Mouse (Mus musculus) erythroblast, adult 5-6 weeks (primary cell): ENCODE measurements around the gene Nrd1. TPM values are rescaled to one million over a fixed set of nuclear protein-coding genes. Genes with fewer than 3 reads are reported as not detected.

ENCODE experiments used
- ATAC-seq: replicated peaks from 2 replicates; pipeline ENCODE4 v1.8.0; 2016; ENCODE audit warnings: moderate number of reproducible peaks, mild to moderate bottlenecking, moderate TSS enrichment, inconsistent platforms; ENCODE audit not compliant: poor library complexity, low FRiP score, severe bottlenecking
- total RNA-seq, 2 experiments: library from RNA; stranded (forward) in 1 of 2; stranded (reverse) in 1 of 2; fragments of 150-400 nt in 1 of 2; fragments of 200-764, 138-1000 nt in 1 of 2; gene quantifications; 2 replicates each; pipeline versions ENCODE4 v1.2.3 to v1.2.4; 2015 to 2017; ENCODE audit warnings: low replicate concordance in 2 of 2

Nrd1 gene
- total RNA-seq, 2 experiments from 2014 or later = 182 to 191 TPM

- no peak for ATAC-seq
These were observed 88.7 kb downstream of the Nrd1 start for GRCm38 (mm10) chr4:109089171-109089570.

GRCm38 (mm10) chr4:109089999-109090398 is 89.5 kb downstream of the Nrd1 start:
- ATAC-seq = peak; percentile 57

- ATAC-seq = no peak
These were observed 90.9 kb downstream of the Nrd1 start for GRCm38 (mm10) chr4:109091241-109091777.

- ATAC-seq = no peak
These were observed 91.9 kb downstream of the Nrd1 start for GRCm38 (mm10) chr4:109092344-109092743.

- no peak for ATAC-seq
These were observed 93.8 kb downstream of the Nrd1 start for GRCm38 (mm10) chr4:109094269-109094668.

- no peak for ATAC-seq
These were observed 98.4 kb downstream of the Nrd1 start for GRCm38 (mm10) chr4:109098861-109099260.

- ATAC-seq = no peak
These were observed 102.1 kb downstream of the Nrd1 start for GRCm38 (mm10) chr4:109102574-109102973.

GRCm38 (mm10) chr4:109103145-109103883 is 102.9 kb downstream of the Nrd1 start:
- no peak for ATAC-seq

GRCm38 (mm10) chr4:109105254-109105653 is 104.8 kb downstream of the Nrd1 start:
- no peak for ATAC-seq

- ATAC-seq = no peak
These were observed 105.6 kb downstream of the Nrd1 start for GRCm38 (mm10) chr4:109106034-109106433.

- ATAC-seq = no peak
These were observed 106.1 kb downstream of the Nrd1 start for GRCm38 (mm10) chr4:109106594-109106993.

GRCm38 (mm10) chr4:109109012-109109411 is 108.6 kb downstream of the Nrd1 start:
- no peak for ATAC-seq

- no peak for ATAC-seq
These were observed 109.2 kb downstream of the Nrd1 start for GRCm38 (mm10) chr4:109109686-109110085.

GRCm38 (mm10) chr4:109110978-109111377 is 110.5 kb downstream of the Nrd1 start:
- ATAC-seq = no peak

Other genes with a start within 250 kb of the Nrd1 start
- gene Zfyve9, start 219.9 kb upstream of the Nrd1 start, total RNA-seq (2015; ENCODE audit: low replicate concordance) = 1.3 TPM in 1 of 2 replicates, not detected in the other
- gene Zfyve9, start 219.9 kb upstream of the Nrd1 start, total RNA-seq (2017; ENCODE audit: low replicate concordance) = 1.7 and 1.8 TPM in 2 replicates
- 17.1 and 21.7 TPM in 2 replicates for gene Btf3l4, start 167.0 kb upstream of the Nrd1 start, total RNA-seq (2015; ENCODE audit: low replicate concordance)
- 12.0 and 18.3 TPM in 2 replicates for gene Btf3l4, start 167.0 kb upstream of the Nrd1 start, total RNA-seq (2017; ENCODE audit: low replicate concordance)
- 11.5 and 11.9 TPM in 2 replicates for gene Txndc12, start 166.1 kb upstream of the Nrd1 start, total RNA-seq (2015; ENCODE audit: low replicate concordance)
- gene Txndc12, start 166.1 kb upstream of the Nrd1 start, total RNA-seq (2017; ENCODE audit: low replicate concordance) = 9.5 and 14.5 TPM in 2 replicates
- 2.1 and 12.7 TPM in 2 replicates for gene Kti12, start 152.9 kb upstream of the Nrd1 start, total RNA-seq (2015; ENCODE audit: low replicate concordance)
- 2.6 and 2.8 TPM in 2 replicates for gene Kti12, start 152.9 kb upstream of the Nrd1 start, total RNA-seq (2017; ENCODE audit: low replicate concordance)
- not detected in 2 replicates for gene A730015C16Rik, start 152.0 kb upstream of the Nrd1 start, total RNA-seq (2015; ENCODE audit: low replicate concordance)
- gene A730015C16Rik, start 152.0 kb upstream of the Nrd1 start, total RNA-seq (2017; ENCODE audit: low replicate concordance) = not detected in 2 replicates
- not detected in 2 replicates for gene Rab3b, start 121.6 kb upstream of the Nrd1 start, total RNA-seq (2015; ENCODE audit: low replicate concordance)
- not detected in 2 replicates for gene Rab3b, start 121.6 kb upstream of the Nrd1 start, total RNA-seq (2017; ENCODE audit: low replicate concordance)
- 54.8 and 76.5 TPM in 2 replicates for gene Osbpl9, start 201.6 kb downstream of the Nrd1 start, total RNA-seq (2015; ENCODE audit: low replicate concordance)
- gene Osbpl9, start 201.6 kb downstream of the Nrd1 start, total RNA-seq (2017; ENCODE audit: low replicate concordance) = 33.3 and 46.8 TPM in 2 replicates
- gene Calr4, start 233.8 kb downstream of the Nrd1 start, total RNA-seq (2015; ENCODE audit: low replicate concordance) = not detected in 2 replicates
- not detected in 2 replicates for gene Calr4, start 233.8 kb downstream of the Nrd1 start, total RNA-seq (2017; ENCODE audit: low replicate concordance)